Mouse (Mus musculus) MEL (cell line): Measurements from ENCODE around the gene Klhl26. TPM values are rescaled to one million over a fixed set of nuclear protein-coding genes. Genes with fewer than 3 reads are reported as not detected.

Experiments used
- DNase-seq: peaks from one replicate; pipeline ENCODE4 v3.0.0; 2011; ENCODE audit warnings: low read depth, low spot score
- H3K27ac ChIP-seq: 2 replicates; pipeline ENCODE4 v1.5.1; 2012; ENCODE audit warnings: low read depth, mild to moderate bottlenecking, control low read depth, low read length, moderate library complexity; ENCODE audit not compliant: control insufficient read depth
- H3K27me3 ChIP-seq, 2 experiments: fragments of 150-350 bp in 1 of 2; sonication (generic) in 1 of 2; 2 replicates each; pipeline ENCODE4 v1.6.1; 2012; ENCODE audit warnings: low read length in 2 of 2, mild to moderate bottlenecking in 2 of 2, improper control_type of control experiment in 1 of 2, moderate library complexity in 1 of 2; ENCODE audit not compliant: insufficient read depth in 2 of 2, control insufficient read depth in 1 of 2
- H3K36me3 ChIP-seq, 2 experiments: 2 replicates each; pipeline ENCODE4 v1.6.1; 2012 to 2014; ENCODE audit warnings: low read length in 2 of 2, improper control_type of control experiment in 1 of 2, inconsistent platforms in 1 of 2, mild to moderate bottlenecking in 1 of 2; ENCODE audit not compliant: insufficient read depth in 2 of 2, control insufficient read depth in 1 of 2
- H3K4me1 ChIP-seq, 2 experiments: fragments of 150-350 bp in 1 of 2; sonication (generic) in 1 of 2; 2 replicates each; pipeline ENCODE4 v1.6.1; 2012; ENCODE audit warnings: low read length in 2 of 2, improper control_type of control experiment in 1 of 2, mild to moderate bottlenecking in 1 of 2; ENCODE audit not compliant: insufficient read depth in 2 of 2, control insufficient read depth in 1 of 2
- H3K4me3 ChIP-seq, 2 experiments: fragments of 150-350 bp in 1 of 2; sonication (generic) in 1 of 2; 2 replicates each; pipeline ENCODE4 v1.5.1; 2012; ENCODE audit warnings: low read depth in 2 of 2, low read length in 2 of 2, mild to moderate bottlenecking in 2 of 2, moderate library complexity in 2 of 2, control low read depth in 1 of 2, improper control_type of control experiment in 1 of 2; ENCODE audit not compliant: control insufficient read depth in 1 of 2, insufficient read depth in 1 of 2
- H3K79me2 ChIP-seq: 2 replicates; pipeline ENCODE4 v1.6.1; 2012; ENCODE audit warnings: mild to moderate bottlenecking, low read length, moderate library complexity; ENCODE audit not compliant: control insufficient read depth, poor library complexity, insufficient read depth
- H3K9ac ChIP-seq: 2 replicates; pipeline ENCODE4 v1.6.1; 2012; ENCODE audit warnings: low read depth, mild to moderate bottlenecking, control low read depth, low read length, moderate library complexity; ENCODE audit not compliant: control insufficient read depth, poor library complexity, severe bottlenecking
- H3K9me3 ChIP-seq: fragments of 150-350 bp; sonication (generic); replicated peaks from 2 replicates; pipeline ENCODE4 v1.6.1; 2012; ENCODE audit warnings: mild to moderate bottlenecking, low read length, improper control_type of control experiment, moderate library complexity; ENCODE audit not compliant: insufficient read depth
- CHD2 ChIP-seq: IDR thresholded peaks from 2 replicates; pipeline ENCODE4 v1.6.1; 2011; ENCODE audit warnings: low read length, improper control_type of control experiment
- CTCF ChIP-seq, 3 experiments: IDR thresholded peaks in 2 of 3; conservative IDR thresholded peaks in 1 of 3; 2 replicates each; pipeline ENCODE4 v1.5.1; 2011 to 2012; ENCODE audit warnings: low read length in 3 of 3, low read depth in 2 of 3, mild to moderate bottlenecking in 2 of 3, improper control_type of control experiment in 1 of 3, inconsistent platforms in 1 of 3, mixed read lengths in 1 of 3, moderate library complexity in 1 of 3; ENCODE audit not compliant: control insufficient read depth in 1 of 3, insufficient read depth in 1 of 3, poor library complexity in 1 of 3, severe bottlenecking in 1 of 3
- ETS1 ChIP-seq: IDR thresholded peaks from 2 replicates; pipeline ENCODE4 v1.6.1; 2012; ENCODE audit warnings: low read depth, mild to moderate bottlenecking, inconsistent platforms, low read length, improper control_type of control experiment, moderate library complexity
- GABPA ChIP-seq: IDR thresholded peaks from 2 replicates; pipeline ENCODE4 v1.6.1; 2012; ENCODE audit warnings: low read depth, mild to moderate bottlenecking, inconsistent platforms, low read length, improper control_type of control experiment, moderate library complexity
- GATA1 ChIP-seq: IDR thresholded peaks from 2 replicates; pipeline ENCODE4 v1.6.1; 2011; ENCODE audit warnings: low read depth, low read length, improper control_type of control experiment
- KAT2A ChIP-seq: conservative IDR thresholded peaks from 2 replicates; pipeline ENCODE4 v1.6.1; 2012; ENCODE audit warnings: low read depth, low read length, improper control_type of control experiment, inconsistent platforms
- MAFK ChIP-seq: IDR thresholded peaks from 2 replicates; pipeline ENCODE4 v1.6.1; 2011; ENCODE audit warnings: low read depth, mild to moderate bottlenecking, low read length, improper control_type of control experiment, borderline replicate concordance
- MAZ ChIP-seq: IDR thresholded peaks from 2 replicates; pipeline ENCODE4 v1.6.1; 2012; ENCODE audit warnings: low read depth, mild to moderate bottlenecking, inconsistent platforms, low read length, improper control_type of control experiment
- MEF2A ChIP-seq: IDR thresholded peaks from 2 replicates; pipeline ENCODE4 v1.6.1; 2014; ENCODE audit warnings: low read depth, mild to moderate bottlenecking, inconsistent platforms, low read length, improper control_type of control experiment; ENCODE audit not compliant: poor library complexity, insufficient replicate concordance, severe bottlenecking; ENCODE audit errors: extremely low read depth
- NELFE ChIP-seq: IDR thresholded peaks from 2 replicates; pipeline ENCODE4 v1.6.1; 2011; ENCODE audit warnings: low read depth, low read length, improper control_type of control experiment
- NRF1 ChIP-seq: IDR thresholded peaks from 2 replicates; pipeline ENCODE4 v1.6.1; 2014; ENCODE audit warnings: low read depth, mild to moderate bottlenecking, inconsistent platforms, low read length, improper control_type of control experiment, moderate library complexity; ENCODE audit not compliant: poor library complexity, insufficient read depth, severe bottlenecking
- POLR2AphosphoS5 ChIP-seq: IDR thresholded peaks from 2 replicates; pipeline ENCODE4 v1.6.1; 2012; ENCODE audit warnings: low read depth, borderline replicate concordance, mild to moderate bottlenecking, inconsistent platforms, low read length, moderate library complexity, mixed read lengths
- RCOR1 ChIP-seq: IDR thresholded peaks from 2 replicates; pipeline ENCODE4 v1.6.1; 2012; ENCODE audit warnings: low read depth, mild to moderate bottlenecking, inconsistent platforms, low read length, improper control_type of control experiment
- SIN3A ChIP-seq: IDR thresholded peaks from 2 replicates; pipeline ENCODE4 v1.6.1; 2012; ENCODE audit warnings: low read length, improper control_type of control experiment, inconsistent platforms
- TAL1 ChIP-seq: IDR thresholded peaks from 2 replicates; pipeline ENCODE4 v1.6.1; 2012; ENCODE audit warnings: mild to moderate bottlenecking, inconsistent platforms, low read length, moderate library complexity, mixed read lengths
- TBP ChIP-seq: IDR thresholded peaks from 2 replicates; pipeline ENCODE4 v1.8.0; 2011; ENCODE audit warnings: low read depth, low read length, improper control_type of control experiment
- TCF12 ChIP-seq: IDR thresholded peaks from 2 replicates; pipeline ENCODE4 v1.6.1; 2014; ENCODE audit warnings: low read depth, mild to moderate bottlenecking, inconsistent platforms, low read length, improper control_type of control experiment, moderate library complexity
- UBTF ChIP-seq: IDR thresholded peaks from 2 replicates; pipeline ENCODE4 v1.6.1; 2012; ENCODE audit warnings: low read depth, mild to moderate bottlenecking, inconsistent platforms, low read length, improper control_type of control experiment, moderate library complexity, borderline replicate concordance; ENCODE audit not compliant: insufficient read depth
- USF1 ChIP-seq: IDR thresholded peaks from 2 replicates; pipeline ENCODE4 v1.6.1; 2014; ENCODE audit warnings: low read depth, mild to moderate bottlenecking, inconsistent platforms, low read length, improper control_type of control experiment, moderate library complexity
- USF2 ChIP-seq, 2 experiments: IDR thresholded peaks; 2 replicates each; pipeline ENCODE4 v1.6.1; 2011 to 2012; ENCODE audit warnings: improper control_type of control experiment in 2 of 2, low read length in 2 of 2, borderline replicate concordance in 1 of 2, inconsistent platforms in 1 of 2, low read depth in 1 of 2, mild to moderate bottlenecking in 1 of 2; ENCODE audit not compliant: insufficient read depth in 1 of 2
- ZKSCAN1 ChIP-seq: IDR thresholded peaks from 2 replicates; pipeline ENCODE4 v1.6.1; 2012; ENCODE audit warnings: low read depth, mild to moderate bottlenecking, inconsistent platforms, low read length, improper control_type of control experiment, moderate library complexity
- ZMIZ1 ChIP-seq: IDR thresholded peaks from 2 replicates; pipeline ENCODE4 v1.6.1; 2012; ENCODE audit warnings: low read depth, mild to moderate bottlenecking, inconsistent platforms, low read length, improper control_type of control experiment, moderate library complexity
- polyA plus RNA-seq, 2 experiments: library from polyadenylated mRNA; stranded (reverse) in 1 of 2; unstranded in 1 of 2; fragments of >175 nt in 1 of 2; fragments of >200 nt in 1 of 2; gene quantifications; 2 replicates each; pipeline versions ENCODE4 v1.2.1 to v1.2.4; 2012; ENCODE audit warnings: low replicate concordance in 2 of 2, low read depth in 1 of 2; ENCODE audit not compliant: insufficient read length in 2 of 2, insufficient read depth in 1 of 2, missing spikeins in 1 of 2
- total RNA-seq: library from RNA; depleted of rRNA; stranded (reverse); fragments of 300-350 nt; gene quantifications from 2 replicates; pipeline ENCODE4 v1.2.3, GENCODE M21; 2012

Gene Klhl26
- total and polyA plus RNA-seq, 3 experiments: 8.0 to 11.4 TPM; not detected in 1

GRCm38 (mm10) chr8:70466305-70466704, 10.5 kb downstream of the Klhl26 start:
- Histone ChIP-seq H3K9ac (no peak overlapping the region), H3K36me3 (peaks cover 0 to 2% of the 10 kb centered on the region in 2 experiments; a peak in 3 of 4 replicates), H3K4me3 (no peak overlapping the region), H3K4me1 (peaks cover 0 to 7% of the 10 kb centered on the region in 2 experiments; a peak in 2 of 4 replicates), H3K79me2 (0 out of 2 replicates have a peak, but pooled peaks cover 2% of the 10 kb centered on the region)
- TF ChIP-seq GABPA (no peak), ZKSCAN1 (no peak), NRF1 (no peak), CTCF (IDR thresholded peaks at IDR 0.05 in 2 of 3, conservative IDR thresholded peaks at IDR 0.05 in 1 of 3; ENCODE audit: control insufficient read depth in 1 of 3, insufficient read depth in 1 of 3, low read depth in 2 of 3, low read length in 3 of 3, poor library complexity in 1 of 3, severe bottlenecking in 1 of 3) (no peak), GATA1 (no peak), UBTF (no peak), ZMIZ1 (no peak), TBP (no peak), POLR2AphosphoS5 (no peak), USF1 (no peak), USF2 (IDR thresholded peaks at IDR 0.05; ENCODE audit: borderline replicate concordance in 1 of 2, insufficient read depth in 1 of 2, low read depth in 1 of 2, low read length in 2 of 2) (no peak), MAZ (no peak), SIN3A (no peak), TAL1 (no peak), MEF2A (no peak), KAT2A (no peak)
- TF ChIP-seq, all 39 proteins: peak for 0
- no peaks in the 10 kb centered on the region for H3K9me3 ChIP-seq
- no peaks in the 10 kb centered on the region for H3K27me3 ChIP-seq
- no peak overlapping the region for H3K27ac ChIP-seq
- DNase-seq: no peak

- H3K27me3 ChIP-seq: no peaks in the 10 kb centered on the region
- H3K36me3 ChIP-seq: peaks cover 0 to 2% of the 10 kb centered on the region in 2 experiments; a peak in 3 of 4 replicates
- no peak for DNase-seq
- no peak overlapping the region for H3K27ac ChIP-seq
- H3K4me3 ChIP-seq: no peak overlapping the region
- peaks cover 0 to 7% of the 10 kb centered on the region in 2 experiments; a peak in 2 of 4 replicates for H3K4me1 ChIP-seq
- no peak overlapping the region for H3K9ac ChIP-seq
- H3K9me3 ChIP-seq: no peaks in the 10 kb centered on the region
- no peak for TF ChIP-seq TCF12
- no peak for TF ChIP-seq NELFE
- no peak for TF ChIP-seq MAFK
- no peak for TF ChIP-seq MAZ
- no peak for TF ChIP-seq POLR2AphosphoS5
- no peak for TF ChIP-seq ZKSCAN1
- no peak for TF ChIP-seq NRF1
- TF ChIP-seq RCOR1: no peak
- no peak for TF ChIP-seq UBTF
- no peak for TF ChIP-seq CHD2
- TF ChIP-seq ETS1: no peak
- TF ChIP-seq TAL1: no peak
- no peak for TF ChIP-seq GABPA
- no peak for TF ChIP-seq CTCF (IDR thresholded peaks at IDR 0.05 in 2 of 3, conservative IDR thresholded peaks at IDR 0.05 in 1 of 3; ENCODE audit: control insufficient read depth in 1 of 3, insufficient read depth in 1 of 3, low read depth in 2 of 3, low read length in 3 of 3, poor library complexity in 1 of 3, severe bottlenecking in 1 of 3)
- no peak for TF ChIP-seq SIN3A
- 0 out of 2 replicates have a peak, but pooled peaks cover 2% of the 10 kb centered on the region for H3K79me2 ChIP-seq
Measured at GRCm38 (mm10) chr8:70465701-70466100, 11.1 kb downstream of the Klhl26 start.
